Mouse (Mus musculus): ENCODE data around the gene 2310033P09Rik.
A peak's percentile ranks its signal among the peaks of the same experiment; 100 is the strongest.

Gene 2310033P09Rik

DNA sequence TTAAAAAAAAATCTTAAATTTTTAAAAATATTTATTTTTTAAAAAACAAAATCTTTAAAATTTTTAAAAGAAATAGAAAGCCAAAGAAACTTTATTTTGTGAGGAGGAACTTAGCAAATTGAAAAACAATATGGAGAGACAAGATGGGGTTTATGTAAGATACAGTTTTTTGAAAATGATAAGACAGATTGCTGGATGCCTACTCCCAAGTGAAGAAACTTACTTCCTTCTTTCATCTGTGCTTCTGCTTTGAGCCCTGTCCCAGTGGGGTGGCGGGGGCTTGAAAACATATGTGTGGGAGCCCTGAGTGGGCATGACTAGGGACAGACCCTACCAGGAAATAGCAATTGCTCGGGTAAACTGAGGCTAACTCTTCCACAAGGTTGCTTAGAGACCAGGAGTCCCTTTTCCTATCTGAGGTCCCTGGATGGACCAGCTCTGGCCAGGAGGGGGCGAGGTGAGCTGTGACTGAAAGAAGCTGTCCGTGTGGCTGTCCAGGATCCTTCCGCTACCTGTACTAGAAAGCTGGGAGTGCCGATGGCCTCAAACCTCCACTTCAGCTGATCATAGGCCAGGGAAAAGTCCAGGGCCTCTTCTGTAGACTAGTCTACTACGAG is 22.1 kb downstream of the 2310033P09Rik start:
- peak; percentile 51 for DNase-seq

- no peak for DNase-seq
Observed at GRCm38 (mm10) chr11:59232797-59233196, 24.7 kb downstream of the 2310033P09Rik start.

DNA sequence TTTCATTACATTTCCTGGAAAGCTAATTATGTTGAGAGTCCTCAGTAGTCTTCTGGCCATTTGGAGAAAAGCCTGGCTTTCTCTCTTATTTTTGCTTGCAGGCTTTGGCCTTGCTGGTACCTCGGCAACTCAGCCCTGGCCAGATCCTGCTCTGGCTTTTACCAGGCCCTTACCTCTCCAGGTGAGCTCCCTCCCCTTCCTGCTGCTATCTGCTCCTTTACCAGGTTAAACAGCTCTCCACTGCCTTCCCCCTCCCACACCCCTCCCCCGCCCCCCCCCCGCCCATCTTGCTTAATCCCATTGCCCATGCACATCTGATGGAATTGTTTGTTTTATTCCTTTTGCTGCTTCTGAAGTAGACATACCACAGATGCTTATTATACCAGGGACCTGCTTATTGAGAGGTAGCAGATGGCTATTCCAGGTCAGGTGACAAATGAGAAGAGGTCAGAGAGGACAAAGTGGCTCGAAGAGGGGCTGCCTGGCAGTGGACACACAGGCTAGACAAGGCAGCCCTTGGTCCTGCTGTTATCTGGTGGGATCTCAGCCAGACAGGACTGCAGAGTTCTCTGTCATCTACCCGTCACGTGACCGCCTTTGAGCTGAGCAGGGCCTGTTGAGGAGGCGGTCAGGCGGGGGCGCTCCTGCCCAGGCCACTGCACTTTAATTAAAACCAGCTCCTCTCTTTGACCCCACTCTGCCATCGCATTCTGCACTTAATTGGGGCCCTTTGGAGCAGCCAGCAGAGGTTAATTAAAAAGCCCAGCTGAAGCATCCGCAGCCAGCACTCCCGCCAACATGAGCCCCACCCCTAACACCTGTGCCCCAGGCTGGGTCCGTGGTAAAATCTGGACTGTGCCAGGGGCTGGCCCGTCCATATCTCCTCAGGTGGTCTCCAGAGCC is 30.7 kb downstream of the 2310033P09Rik start:
- peak; percentile 63 for DNase-seq

GRCm38 (mm10) chr11:59239428-59239785 is 31.3 kb downstream of the 2310033P09Rik start:
- no peak for DNase-seq

GRCm38 (mm10) chr11:59239796-59240195 is 31.7 kb downstream of the 2310033P09Rik start:
- DNase-seq: no peak

- DNase-seq: no peak
Observed at GRCm38 (mm10) chr11:59241841-59242240, 33.7 kb downstream of the 2310033P09Rik start.

DNA sequence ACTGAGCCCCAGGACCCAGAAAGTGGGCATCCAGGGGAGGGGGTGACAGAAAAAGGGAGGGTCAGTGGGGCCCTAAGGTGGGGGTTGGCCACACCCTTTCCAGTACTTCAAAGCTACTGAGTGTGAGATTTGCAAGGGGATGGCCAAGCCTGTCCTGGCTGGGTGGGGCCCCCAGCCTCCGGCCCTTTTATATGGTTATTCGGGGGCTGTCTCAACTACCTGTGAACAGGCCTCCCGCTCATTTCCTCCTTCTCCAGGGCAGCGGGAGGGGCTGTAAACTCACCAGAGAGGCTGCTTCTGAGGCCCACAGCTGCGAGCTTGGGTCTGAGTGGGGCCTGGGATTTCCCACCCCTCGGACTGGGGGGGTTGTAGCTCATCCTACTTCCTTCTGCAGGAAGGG is 35.7 kb downstream of the 2310033P09Rik start:
- no peak for DNase-seq

GRCm38 (mm10) chr11:59248101-59248500 is 40.0 kb downstream of the 2310033P09Rik start:
- DNase-seq: no peak

GRCm38 (mm10) chr11:59259647-59260046 is 51.5 kb downstream of the 2310033P09Rik start:
- DNase-seq: no peak

Measured in right cerebral cortex, adult 18-20 months (tissue).